Mouse (Mus musculus): ENCODE data around the gene Zbtb42.

Gene Zbtb42

GRCm38 (mm10) chr12:112730808-112731207 lies 52.2 kb downstream of the Zbtb42 start:
- no peak for DNase-seq (ENCODE audit: low read depth)
